In the genomic region with DNA sequence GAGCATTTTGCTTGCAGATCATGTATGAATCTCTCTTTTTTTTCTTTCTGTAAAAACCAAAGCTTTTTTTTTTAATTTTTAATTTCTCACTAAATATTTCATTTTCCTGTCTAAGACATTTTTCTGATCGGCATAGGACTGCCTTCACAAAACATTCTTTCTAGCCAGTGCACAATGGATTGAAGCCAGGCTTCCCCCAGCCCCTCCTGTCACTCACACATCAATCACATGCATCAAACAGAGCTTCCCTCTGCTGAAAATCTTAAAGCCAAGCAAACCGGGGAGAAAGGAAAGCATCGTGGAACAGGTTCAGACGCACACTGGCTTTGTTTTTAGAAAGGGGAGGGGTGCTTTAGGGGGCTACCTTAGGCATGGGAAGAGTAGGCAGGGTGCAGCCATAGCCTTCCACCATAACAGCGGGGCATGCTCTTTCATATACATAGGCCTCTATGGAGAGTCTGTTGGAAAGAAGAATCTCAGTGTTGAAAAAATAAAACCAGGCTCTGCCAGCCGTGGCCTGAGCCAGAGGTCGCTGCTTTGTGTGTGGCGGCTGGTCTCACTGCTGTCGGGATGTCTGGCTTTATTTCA, we compare ENCODE assay signal across 28 mouse cellular contexts.
A peak's percentile ranks its signal among the peaks of the same experiment; 100 is the strongest.
DNase-seq lines count a peak whose midpoint lies in the region; ATAC-seq and TF ChIP-seq lines count a peak whose summit lies in the region.
"Had no signal": no experiment of that assay in that cellular context is flagged by ENCODE, and none has a peak within 500 bp of the region (broad histone marks: within the 10 kb centered on the region; RNA-seq: fewer than 3 reads in every experiment).

No protein-coding gene starts in this region.

- H3K27ac ChIP-seq in heart, embryonic 12.5 days (ENCODE audit: poor library complexity, severe bottlenecking), result no peak overlapping the region
- H3K27ac ChIP-seq in lung, embryonic 14.5 days (ENCODE audit: low read depth), result no peak overlapping the region
- H3K27ac ChIP-seq in forebrain, embryonic 14.5 days (ENCODE audit: low read depth, low read length), result no peak overlapping the region
- no peak overlapping the region for H3K27ac ChIP-seq in midbrain, embryonic 14.5 days (replicated peaks; ENCODE audit: low read depth, low read length)
- H3K27ac ChIP-seq in liver, postnatal 0 days (ENCODE audit: low read depth), result no peak overlapping the region
- H3K27ac ChIP-seq: embryonic facial prominence, embryonic 13.5 days; hindbrain, postnatal 0 days; liver, embryonic 14.5 days; macrophage; neural tube, embryonic 15.5 days; stomach, postnatal 0 days had no signal

- DNase-seq in heart, adult 11 months, result peak; percentile 48
- peak; percentile 59 for DNase-seq in lung, embryonic 14.5 days
- DNase-seq in lung, adult 2 months, result no peak
- DNase-seq in forebrain, embryonic 14.5 days (ENCODE audit: low spot score), result peak; percentile 25
- peak; percentile 23 for DNase-seq in midbrain, embryonic 14.5 days
- DNase-seq in liver, postnatal 0 days, result no peak
- no peak for DNase-seq in ovary, postnatal 36 days (ENCODE audit: low spot score)
- DNase-seq: adrenal gland, postnatal 14 days; cerebellum, adult 11-12 months; gastrocnemius, postnatal 14 days; heart, postnatal 4 days; kidney, adult 9 months; kidney, postnatal 14 days; liver; lung, postnatal 10 days; right cerebral cortex, adult 18-20 months; spleen, adult 18-20 months; thymus, adult 18-20 months; thymus, postnatal 25 days had no signal

- WGBS in heart, embryonic 12.5 days, result 66% methylated on average over 9 of the region's 9 CpGs
- WGBS in lung, embryonic 14.5 days, result 43% methylated on average over 9 of the region's 9 CpGs
- 60% methylated on average over 9 of the region's 9 CpGs for WGBS in lung, adult 2 months
- whole genome bisulfite sequencing in forebrain, embryonic 14.5 days, result 64% methylated on average over 9 of the region's 9 CpGs
- WGBS in midbrain, embryonic 14.5 days, result 54% methylated on average over 9 of the region's 9 CpGs
- WGBS in liver, postnatal 0 days (ENCODE audit: insufficient replicate concordance), result 71% methylated on average over 9 of the region's 9 CpGs

- TF ChIP-seq POLR2A in lung, adult 2 months (IDR thresholded peaks at IDR 0.05; ENCODE audit: borderline replicate concordance, extremely low read depth, low read depth, low read length), result no peak

- no peak for TF ChIP-seq EP300 in liver, postnatal 0 days (IDR thresholded peaks at IDR 0.05; ENCODE audit: low read depth)

- no peak overlapping the region for H3K4me3 ChIP-seq in heart, embryonic 12.5 days
- no peak overlapping the region for H3K4me3 ChIP-seq in lung, embryonic 14.5 days (ENCODE audit: low read depth, low read length)
- H3K4me3 ChIP-seq in lung, adult 2 months (replicated peaks; ENCODE audit: extremely low read depth, low read depth, low read length), result no peak overlapping the region
- no peak overlapping the region for H3K4me3 ChIP-seq in forebrain, embryonic 14.5 days (ENCODE audit: low read depth, low read length)
- no peak overlapping the region for H3K4me3 ChIP-seq in midbrain, embryonic 14.5 days (replicated peaks; ENCODE audit: low read depth, low read length)
- no peak overlapping the region for H3K4me3 ChIP-seq in liver, postnatal 0 days (ENCODE audit: low read depth, low read length)
- H3K4me3 ChIP-seq: embryonic facial prominence, embryonic 13.5 days; neural tube, embryonic 15.5 days had no signal

- no peaks in the 10 kb centered on the region for H3K27me3 ChIP-seq in heart, embryonic 12.5 days (replicated peaks)
- no peaks in the 10 kb centered on the region for H3K27me3 ChIP-seq in lung, embryonic 14.5 days (ENCODE audit: insufficient read depth, low read length)
- H3K27me3 ChIP-seq in forebrain, embryonic 14.5 days (replicated peaks; ENCODE audit: control insufficient read depth, insufficient read depth, low read length), result no peaks in the 10 kb centered on the region
- no peaks in the 10 kb centered on the region for H3K27me3 ChIP-seq in midbrain, embryonic 14.5 days (ENCODE audit: control insufficient read depth, insufficient read depth, low read length)
- H3K27me3 ChIP-seq in liver, postnatal 0 days (ENCODE audit: insufficient read depth, low read length), result no peaks in the 10 kb centered on the region
- H3K27me3 ChIP-seq: embryonic facial prominence, embryonic 13.5 days; neural tube, embryonic 15.5 days had no signal

- no peak for ATAC-seq in heart, embryonic 12.5 days (ENCODE audit: insufficient number of reproducible peaks, low FRiP score)
- ATAC-seq in lung, embryonic 14.5 days (ENCODE audit: insufficient read depth), result peak; percentile 36; the same call in 1 of the 2 replicates
- peak; percentile 66 for ATAC-seq in forebrain, embryonic 14.5 days
- no peak for ATAC-seq in midbrain, embryonic 14.5 days (ENCODE audit: low FRiP score, low TSS enrichment)
- ATAC-seq in liver, postnatal 0 days, result no peak
- ATAC-seq: hindbrain, postnatal 0 days; intestine, embryonic 16.5 days had no signal

- H3K9ac ChIP-seq in heart, embryonic 12.5 days, result no peak overlapping the region
- no peak overlapping the region for H3K9ac ChIP-seq in lung, embryonic 14.5 days
- no peak overlapping the region for H3K9ac ChIP-seq in forebrain, embryonic 14.5 days (ENCODE audit: low read length)
- no peak overlapping the region for H3K9ac ChIP-seq in midbrain, embryonic 14.5 days (replicated peaks; ENCODE audit: low read length)
- no peak overlapping the region for H3K9ac ChIP-seq in liver, postnatal 0 days (replicated peaks)
- H3K9ac ChIP-seq: embryonic facial prominence, embryonic 13.5 days; liver, embryonic 14.5 days; neural tube, embryonic 15.5 days had no signal

- H3K4me2 ChIP-seq in heart, embryonic 12.5 days, result no peak overlapping the region
- H3K4me2 ChIP-seq in lung, embryonic 14.5 days, result no peak overlapping the region
- no peak overlapping the region for H3K4me2 ChIP-seq in forebrain, embryonic 14.5 days (ENCODE audit: low read length)
- no peak overlapping the region for H3K4me2 ChIP-seq in midbrain, embryonic 14.5 days (ENCODE audit: low read length)
- no peak overlapping the region for H3K4me2 ChIP-seq in liver, postnatal 0 days (ENCODE audit: low read depth, low read length)
- H3K4me2 ChIP-seq: embryonic facial prominence, embryonic 13.5 days; heart, embryonic 11.5 days; neural tube, embryonic 15.5 days had no signal

- H3K4me1 ChIP-seq in heart, embryonic 12.5 days (replicated peaks), result 0 out of 2 replicates have a peak, but pooled peaks cover 6% of the 10 kb centered on the region
- no peaks in the 10 kb centered on the region for H3K4me1 ChIP-seq in lung, embryonic 14.5 days (ENCODE audit: insufficient read depth)
- no peaks in the 10 kb centered on the region for H3K4me1 ChIP-seq in lung, adult 2 months (ENCODE audit: control insufficient read depth, insufficient read depth, low read length)
- no peaks in the 10 kb centered on the region for H3K4me1 ChIP-seq in forebrain, embryonic 14.5 days (ENCODE audit: control insufficient read depth, insufficient read depth, low read length)
- no peaks in the 10 kb centered on the region for H3K4me1 ChIP-seq in midbrain, embryonic 14.5 days (ENCODE audit: control insufficient read depth, insufficient read depth, low read length)
- H3K4me1 ChIP-seq in liver, postnatal 0 days (ENCODE audit: insufficient read depth), result no peaks in the 10 kb centered on the region
- H3K4me1 ChIP-seq: embryonic facial prominence, embryonic 13.5 days had no signal

- H3K9me3 ChIP-seq in heart, embryonic 12.5 days (replicated peaks), result no peaks in the 10 kb centered on the region
- no peaks in the 10 kb centered on the region for H3K9me3 ChIP-seq in lung, embryonic 14.5 days (ENCODE audit: low read depth, low read length)
- no peaks in the 10 kb centered on the region for H3K9me3 ChIP-seq in forebrain, embryonic 14.5 days (replicated peaks; ENCODE audit: control insufficient read depth, low read length)
- H3K9me3 ChIP-seq in midbrain, embryonic 14.5 days (ENCODE audit: control insufficient read depth, low read length), result no peaks in the 10 kb centered on the region
- no peaks in the 10 kb centered on the region for H3K9me3 ChIP-seq in liver, postnatal 0 days (ENCODE audit: low read length)
- H3K9me3 ChIP-seq: embryonic facial prominence, embryonic 13.5 days; neural tube, embryonic 15.5 days had no signal

- H3K36me3 ChIP-seq in heart, embryonic 12.5 days, result no peaks in the 10 kb centered on the region
- no peaks in the 10 kb centered on the region for H3K36me3 ChIP-seq in lung, embryonic 14.5 days (ENCODE audit: insufficient read depth)
- H3K36me3 ChIP-seq in forebrain, embryonic 14.5 days (ENCODE audit: control insufficient read depth, insufficient read depth, low read length), result no peaks in the 10 kb centered on the region
- no peaks in the 10 kb centered on the region for H3K36me3 ChIP-seq in midbrain, embryonic 14.5 days (ENCODE audit: control insufficient read depth, insufficient read depth, low read length)
- no peaks in the 10 kb centered on the region for H3K36me3 ChIP-seq in liver, postnatal 0 days (replicated peaks; ENCODE audit: insufficient read depth, low read length)
- H3K36me3 ChIP-seq: embryonic facial prominence, embryonic 13.5 days; neural tube, embryonic 15.5 days had no signal

- no peak for TF ChIP-seq CTCF in lung, embryonic 14.5 days (IDR thresholded peaks at IDR 0.05; ENCODE audit: low read depth)
- no peak for TF ChIP-seq CTCF in lung, adult 2 months (IDR thresholded peaks at IDR 0.05; ENCODE audit: insufficient read depth, low read length)
- no peak for TF ChIP-seq CTCF in liver, postnatal 0 days (IDR thresholded peaks at IDR 0.05; ENCODE audit: low read depth)

Comparison
In these comparisons a context has a peak if more than half of its experiments do, and no peak if none do; other contexts are left out.
1. DNase-seq: peak in heart, adult 11 months (single experiment), lung, embryonic 14.5 days (single experiment), forebrain, embryonic 14.5 days (single experiment) and midbrain, embryonic 14.5 days (single experiment); none in lung, adult 2 months (single experiment), liver, postnatal 0 days (single experiment) and ovary, postnatal 36 days (single experiment).
2. ATAC-seq: peak in lung, embryonic 14.5 days (single experiment) and forebrain, embryonic 14.5 days (single experiment); none in heart, embryonic 12.5 days (single experiment), midbrain, embryonic 14.5 days (single experiment) and liver, postnatal 0 days (single experiment).